Mouse (Mus musculus) granulocyte monocyte progenitor cell, adult 5-6 weeks (primary cell): Measurements from ENCODE around the gene Pelp1. TPM values are rescaled to one million over a fixed set of nuclear protein-coding genes. Genes with fewer than 3 reads are reported as not detected.

Experiments
- ATAC-seq: replicated peaks from 2 replicates; pipeline ENCODE4 v1.8.0; 2016; ENCODE audit warnings: mild to moderate bottlenecking, moderate TSS enrichment, inconsistent platforms; ENCODE audit not compliant: poor library complexity, severe bottlenecking
- total RNA-seq, 2 experiments: library from RNA; stranded (forward) in 1 of 2; stranded (reverse) in 1 of 2; fragments of 200-712, 200-1000 nt in 1 of 2; fragments of >200 nt in 1 of 2; fragmentation: Nextera tagmentation in 1 of 2; gene quantifications; 2 replicates each; pipeline ENCODE4 v1.2.3; 2014 to 2017

The Pelp1 gene
- total RNA-seq (2014; fragmentation: Nextera tagmentation) (31.6 and 33.0 TPM in 2 replicates), total RNA-seq (2017) (9.9 and 12.7 TPM in 2 replicates)

- peak; percentile 96 for ATAC-seq
Observed at GRCm38 (mm10) chr11:70409594-70410296, at the start of gene Pelp1. Pelp1 (minus strand) TSS chr11:70410031.

GRCm38 (mm10) chr11:70458688-70459600 is 49.1 kb upstream of the Pelp1 start, which contains the start of gene Zmynd15:
Zmynd15 (plus strand) TSS chr11:70459433.
- ATAC-seq, result no peak

GRCm38 (mm10) chr11:70453261-70454044 is 43.6 kb upstream of the Pelp1 start:
- peak; percentile 59 for ATAC-seq

- ATAC-seq, result peak; percentile 89
Observed at GRCm38 (mm10) chr11:70451797-70452498, 42.1 kb upstream of the Pelp1 start, which contains the start of gene Med11. Med11 (plus strand) TSS chr11:70451919.

GRCm38 (mm10) chr11:70450926-70451325 is 41.1 kb upstream of the Pelp1 start:
- ATAC-seq, result no peak

GRCm38 (mm10) chr11:70447373-70447772 is 37.5 kb upstream of the Pelp1 start:
- peak; percentile 20; the same call in 1 of the 2 replicates for ATAC-seq

- ATAC-seq, result peak; percentile 81
Observed at GRCm38 (mm10) chr11:70446756-70447155, 36.9 kb upstream of the Pelp1 start.

GRCm38 (mm10) chr11:70444667-70445066 is 34.8 kb upstream of the Pelp1 start:
- ATAC-seq, result no peak

- no peak for ATAC-seq
Observed at GRCm38 (mm10) chr11:70443964-70444363, 34.1 kb upstream of the Pelp1 start.

- ATAC-seq, result peak; percentile 61
Observed at GRCm38 (mm10) chr11:70441882-70442281, 32.1 kb upstream of the Pelp1 start.

- ATAC-seq, result no peak
Observed at GRCm38 (mm10) chr11:70440637-70441036, 30.8 kb upstream of the Pelp1 start.

- ATAC-seq, result no peak
Observed at GRCm38 (mm10) chr11:70438728-70439374, 29.0 kb upstream of the Pelp1 start.

GRCm38 (mm10) chr11:70437426-70437825 is 27.6 kb upstream of the Pelp1 start:
- no peak for ATAC-seq

- ATAC-seq, result no peak
Observed at GRCm38 (mm10) chr11:70435476-70435875, 25.6 kb upstream of the Pelp1 start.

- no peak for ATAC-seq
Observed at GRCm38 (mm10) chr11:70433951-70434350, 24.1 kb upstream of the Pelp1 start.

GRCm38 (mm10) chr11:70433569-70433943 is 23.7 kb upstream of the Pelp1 start:
- ATAC-seq, result peak; percentile 26

- peak; percentile 50 for ATAC-seq
Observed at GRCm38 (mm10) chr11:70432895-70433568, 23.2 kb upstream of the Pelp1 start.

GRCm38 (mm10) chr11:70432048-70432894 is 22.4 kb upstream of the Pelp1 start, which contains the start of gene Arrb2:
Arrb2 (plus strand) TSS chr11:70432635.
- peak; percentile 72 for ATAC-seq
